Mouse (Mus musculus) liver, postnatal 0 days (tissue): Measurements from ENCODE around the gene Mrps30. TPM values are rescaled to one million over a fixed set of nuclear protein-coding genes. Genes with fewer than 3 reads are reported as not detected.
A peak's percentile ranks its signal among the peaks of the same experiment; 100 is the strongest.
"Not testable (repeated sequence)": the region's sequence is repeated elsewhere in the genome, so short reads cannot be mapped to it uniquely, and the experiment has no call there.

Source experiments
- ATAC-seq: fragments of 200-750 bp; cut with Nextera tagmentation; 2 replicates; pipeline ENCODE4 v1.8.0; 2017; ENCODE audit warnings: mild to moderate bottlenecking, moderate library complexity
- DNase-seq: peaks from one replicate; pipeline ENCODE4 v3.0.0-alpha.2; 2016
- H3K27ac ChIP-seq: fragments of 300-500 bp; sonication (generic); 2 replicates; pipeline ENCODE4 v1.5.1; 2014; ENCODE audit warnings: antibody characterized with exemption, moderate library complexity, mild to moderate bottlenecking, low read depth
- H3K27me3 ChIP-seq: fragments of 300-500 bp; sonication (generic); 2 replicates; pipeline ENCODE4 v1.6.1; 2014; ENCODE audit warnings: low read length, control low read depth, mixed read lengths; ENCODE audit not compliant: insufficient read depth
- H3K36me3 ChIP-seq: fragments of 300-500 bp; sonication (generic); replicated peaks from 2 replicates; pipeline ENCODE4 v1.6.1; 2014; ENCODE audit warnings: mild to moderate bottlenecking, control low read depth, low read length, moderate library complexity, mixed read lengths; ENCODE audit not compliant: insufficient read depth
- H3K4me1 ChIP-seq: fragments of 300-500 bp; sonication (generic); 2 replicates; pipeline ENCODE4 v1.6.1; 2014; ENCODE audit warnings: antibody characterized with exemption, mild to moderate bottlenecking, control low read depth; ENCODE audit not compliant: insufficient read depth
- H3K4me2 ChIP-seq: fragments of 300-500 bp; sonication (generic); 2 replicates; pipeline ENCODE4 v1.6.1; 2014; ENCODE audit warnings: low read depth, mild to moderate bottlenecking, low read length, moderate library complexity, mixed read lengths
- H3K4me3 ChIP-seq: fragments of 300-500 bp; sonication (generic); 2 replicates; pipeline ENCODE4 v1.5.1; 2014; ENCODE audit warnings: low read depth, low read length
- H3K9ac ChIP-seq: fragments of 300-500 bp; sonication (generic); replicated peaks from 2 replicates; pipeline ENCODE4 v1.6.1; 2014; ENCODE audit warnings: mild to moderate bottlenecking, moderate library complexity
- H3K9me3 ChIP-seq: fragments of 300-500 bp; sonication (generic); 2 replicates; pipeline ENCODE4 v1.6.1; 2016; ENCODE audit warnings: mild to moderate bottlenecking, control low read depth, low read length, mixed read lengths
- CTCF ChIP-seq: sonication (generic); IDR thresholded peaks from 2 replicates; pipeline ENCODE4 v1.5.1; 2016; ENCODE audit warnings: antibody characterized with exemption, low read depth
- EP300 ChIP-seq: IDR thresholded peaks from 2 replicates; pipeline ENCODE4 v1.6.1; 2016; ENCODE audit warnings: antibody characterized with exemption, low read depth, mild to moderate bottlenecking
- WGBS: fragments of 180-500 bp; shearing (Covaris S2); extraction: QIAGEN DNeasy Blood & Tissue Kit; methylation state at CpG from one replicate; pipeline ENCODE4 v1.1.7; 2014; ENCODE audit not compliant: insufficient replicate concordance; 5-methylcytosine and 5-hydroxymethylcytosine counted together
- polyA plus RNA-seq: library from polyadenylated mRNA; unstranded; fragments of >200 nt; fragmentation: Nextera tagmentation; extraction: Ambion mirVana; gene quantifications from 2 replicates; pipeline ENCODE4 v1.2.1, GENCODE M21; 2015

Mrps30 gene
- polyA plus RNA-seq, 1 experiment from 2014 or later = 16.9 TPM

- no peak for TF ChIP-seq EP300
- no peak for TF ChIP-seq CTCF
- 68% methylated on average over 6 of the region's 6 CpGs for WGBS
- no peak for ATAC-seq
These were observed 13.3 kb upstream of the Mrps30 start for GRCm38 (mm10) chr13:118400340-118400739.

DNA sequence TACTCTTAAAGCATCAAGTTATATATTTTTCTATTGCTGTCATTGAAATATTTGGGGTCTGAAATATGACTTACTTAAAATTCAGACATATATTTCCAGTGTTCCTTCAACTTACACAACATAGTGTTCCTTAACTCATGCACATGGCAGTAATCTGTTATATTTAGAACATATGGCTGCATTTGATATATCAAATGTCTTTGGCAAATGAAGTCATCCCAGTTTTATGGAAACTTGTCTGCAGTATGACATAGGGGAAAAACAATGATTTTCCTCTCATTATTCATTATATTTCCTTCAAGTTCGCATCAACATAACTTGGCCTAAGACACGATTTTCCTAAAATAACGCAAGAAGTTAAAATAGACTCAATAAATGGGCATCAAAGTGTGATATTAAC, 8.8 kb upstream of the Mrps30 start:
- no peak for TF ChIP-seq EP300
- TF ChIP-seq CTCF = no peak
- H3K27me3 ChIP-seq = no peaks in the 10 kb centered on the region
- no peaks in the 10 kb centered on the region for H3K9me3 ChIP-seq
- no peaks in the 10 kb centered on the region for H3K4me1 ChIP-seq
- WGBS = 83% methylated on average over 3 of the region's 3 CpGs
- no peak overlapping the region for H3K4me2 ChIP-seq
- H3K9ac ChIP-seq = no peak overlapping the region
- no peak for ATAC-seq
- H3K4me3 ChIP-seq = no peak overlapping the region
- no peak for DNase-seq
- H3K27ac ChIP-seq = no peak overlapping the region
- H3K36me3 ChIP-seq = no peaks in the 10 kb centered on the region

More at GRCm38 (mm10) chr13:118400340-118400739, 13.3 kb upstream of the Mrps30 start:
- DNase-seq = no peak
- Histone ChIP-seq H3K9me3 (no peaks in the 10 kb centered on the region), H3K4me2 (no peak overlapping the region), H3K27me3 (no peaks in the 10 kb centered on the region), H3K27ac (no peak overlapping the region), H3K9ac (no peak overlapping the region), H3K4me1 (no peaks in the 10 kb centered on the region), H3K4me3 (no peak overlapping the region), H3K36me3 (no peaks in the 10 kb centered on the region)

GRCm38 (mm10) chr13:118387448-118387801, 373 bp upstream of the Mrps30 start:
- not testable (repeated sequence) for H3K27me3 ChIP-seq, H3K9me3 ChIP-seq, DNase-seq, H3K4me1 ChIP-seq
- Histone ChIP-seq H3K27ac (peak overlapping the region; percentile 44; the same call in 1 of the 2 replicates), H3K9ac (0 out of 2 replicates have a peak overlapping the region, but pooled peaks have one; percentile 41), H3K4me3 (peak overlapping the region; percentile 99), H3K4me2 (peak overlapping the region; percentile 82), H3K36me3 (peaks cover 25% of the 10 kb centered on the region)
- WGBS = 6% methylated on average over 10 of the region's 10 CpGs
- ATAC-seq = peak; percentile 48

DNA sequence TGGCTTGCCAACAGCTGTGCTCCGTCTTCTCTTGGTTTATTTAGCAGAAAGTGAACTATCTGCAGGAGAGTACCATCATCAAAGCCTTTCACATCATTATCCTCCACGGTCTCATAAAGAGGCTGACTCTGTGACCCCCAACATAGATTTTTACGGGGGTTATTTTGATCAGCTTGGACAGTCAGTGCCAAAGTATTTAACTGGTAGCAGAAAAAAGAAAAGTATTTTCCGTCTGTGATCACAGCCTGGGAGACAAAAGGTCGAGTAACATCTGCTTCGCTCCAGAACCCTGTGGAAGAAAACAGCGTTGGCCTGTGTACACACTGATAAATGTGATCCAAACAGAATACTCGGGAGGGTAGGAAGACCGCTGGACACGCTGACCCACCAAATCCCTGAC, 6.7 kb downstream of the Mrps30 start:
- H3K36me3 ChIP-seq = peaks cover 56% of the 10 kb centered on the region
- WGBS = 84% methylated on average over 10 of the region's 10 CpGs

DNA sequence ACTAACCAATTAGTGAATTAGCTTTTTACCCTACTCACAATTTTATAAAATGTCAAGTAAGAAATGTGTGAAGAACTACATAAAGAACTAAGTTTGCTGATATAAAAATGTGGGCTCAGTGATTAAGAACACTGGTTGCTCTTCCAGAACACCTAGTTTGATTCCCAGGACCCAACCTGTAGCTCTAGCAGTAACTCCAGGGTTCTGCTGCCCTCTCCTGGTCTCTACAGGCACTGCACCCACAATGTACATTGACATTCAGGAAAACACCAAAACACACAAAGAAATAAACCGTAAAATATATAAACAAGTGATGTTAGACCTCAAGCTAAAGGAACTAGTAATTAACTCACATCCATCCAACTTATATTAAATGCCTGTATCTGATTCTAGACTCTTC, 7.9 kb downstream of the Mrps30 start:
- 64% methylated on average over 1 of the region's 1 CpGs for WGBS
- no peak overlapping the region for H3K9ac ChIP-seq
- ATAC-seq = peak; percentile 44; the same call in 1 of the 2 replicates

More for the DNA sequence above, 6.7 kb downstream of the Mrps30 start:
- H3K4me2 ChIP-seq = no peak overlapping the region
- no peaks in the 10 kb centered on the region for H3K9me3 ChIP-seq
- H3K9ac ChIP-seq = no peak overlapping the region
- no peaks in the 10 kb centered on the region for H3K4me1 ChIP-seq
- H3K27ac ChIP-seq = no peak overlapping the region
- DNase-seq = no peak
- TF ChIP-seq CTCF = no peak
- no peak for TF ChIP-seq EP300
- H3K4me3 ChIP-seq = no peak overlapping the region
- H3K27me3 ChIP-seq = no peaks in the 10 kb centered on the region
- ATAC-seq = no peak

DNA sequence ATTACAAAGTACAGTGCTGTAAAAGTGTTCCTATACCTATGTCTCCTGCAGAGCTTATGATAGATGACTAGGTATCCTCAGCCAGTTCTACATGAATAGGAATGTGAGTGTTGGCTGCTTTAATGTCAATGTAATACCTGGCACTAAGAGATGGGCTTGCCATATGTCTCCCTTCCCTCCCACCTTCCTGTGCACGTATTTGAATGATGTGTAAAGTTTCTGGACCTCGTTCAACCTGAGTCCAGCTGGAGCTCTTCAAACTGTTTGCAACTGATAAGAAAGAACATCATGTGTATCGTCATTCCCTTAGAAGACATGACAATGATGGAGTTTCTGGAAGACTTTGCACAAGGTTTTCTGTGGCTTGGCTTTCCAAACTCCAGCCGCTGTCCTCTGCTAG, 14.2 kb downstream of the Mrps30 start:
- TF ChIP-seq EP300 (no peak), CTCF (no peak)
- H3K27me3 ChIP-seq = no peaks in the 10 kb centered on the region
- DNase-seq (no peak), ATAC-seq (no peak)
- no peak overlapping the region for H3K4me2 ChIP-seq
- no peaks in the 10 kb centered on the region for H3K4me1 ChIP-seq
- H3K4me3 ChIP-seq = no peak overlapping the region
- peaks cover 7% of the 10 kb centered on the region; the same call in 1 of the 2 replicates for H3K36me3 ChIP-seq
- H3K27ac ChIP-seq = no peak overlapping the region
- 65% methylated on average over 4 of the region's 4 CpGs for WGBS
- no peak overlapping the region for H3K9ac ChIP-seq
- no peaks in the 10 kb centered on the region for H3K9me3 ChIP-seq

More for the DNA sequence above, 7.9 kb downstream of the Mrps30 start:
- DNase-seq = peak; percentile 63
- peaks cover 46% of the 10 kb centered on the region for H3K36me3 ChIP-seq
- H3K27ac ChIP-seq = no peak overlapping the region
- H3K4me2 ChIP-seq = no peak overlapping the region
- H3K4me3 ChIP-seq = no peak overlapping the region
- no peaks in the 10 kb centered on the region for H3K4me1 ChIP-seq
- H3K27me3 ChIP-seq = no peaks in the 10 kb centered on the region
- no peaks in the 10 kb centered on the region for H3K9me3 ChIP-seq
- TF ChIP-seq EP300 (no peak), CTCF (peak; percentile 85)

GRCm38 (mm10) chr13:118365774-118366173, 21.3 kb downstream of the Mrps30 start:
- no peak overlapping the region for H3K4me3 ChIP-seq
- WGBS = 34% methylated on average over 1 of the region's 1 CpGs
- no peaks in the 10 kb centered on the region for H3K36me3 ChIP-seq
- DNase-seq (no peak), ATAC-seq (no peak)
- H3K9ac ChIP-seq = no peak overlapping the region
- H3K9me3 ChIP-seq = no peaks in the 10 kb centered on the region
- H3K27ac ChIP-seq = no peak overlapping the region
- no peak overlapping the region for H3K4me2 ChIP-seq
- H3K27me3 ChIP-seq = no peaks in the 10 kb centered on the region
- no peaks in the 10 kb centered on the region for H3K4me1 ChIP-seq
- no peak for TF ChIP-seq EP300
- TF ChIP-seq CTCF = no peak
